Mouse (Mus musculus): ENCODE results near the gene Clic5.

Clic5 gene

DNA sequence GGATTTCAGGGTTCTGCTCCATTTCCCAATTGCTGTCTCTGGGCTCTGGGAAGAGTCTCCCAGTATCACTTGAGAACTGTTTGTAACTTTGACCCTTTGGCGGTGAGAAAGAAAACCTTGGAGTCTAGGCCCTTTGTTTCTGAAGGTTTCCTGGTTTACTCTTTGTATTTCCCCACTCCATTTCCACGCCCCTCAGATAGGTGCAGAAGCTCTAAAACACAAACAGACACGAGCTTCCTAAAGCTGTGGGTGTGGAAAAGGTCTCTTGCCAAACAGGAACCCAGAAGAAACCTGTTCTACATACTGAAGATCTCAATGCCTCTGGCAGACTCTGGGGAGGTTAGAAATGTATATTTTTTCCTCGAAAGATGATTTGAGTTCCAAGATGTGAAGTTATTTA is 10.8 kb downstream of the Clic5 start:
- no peak for DNase-seq (ENCODE audit: low read depth)

DNA sequence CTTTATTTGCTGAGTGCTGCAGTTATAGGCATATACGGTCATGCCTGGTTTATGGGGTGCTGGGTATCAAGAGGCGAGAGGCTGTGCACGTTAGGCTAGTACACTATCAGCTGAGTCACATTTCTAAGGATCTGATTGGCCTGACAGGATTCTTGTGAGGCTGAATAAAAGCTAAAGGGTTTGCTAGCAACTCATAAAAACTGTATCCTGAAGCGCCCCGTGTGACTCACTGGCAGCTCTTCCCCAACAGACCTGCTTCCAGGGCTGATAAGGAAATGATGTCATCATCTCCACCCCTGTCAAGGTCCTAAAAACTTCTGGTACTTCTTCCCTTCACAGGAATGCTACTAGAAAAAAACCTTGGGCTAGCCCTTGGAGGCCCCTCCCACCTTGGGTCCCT is 14.6 kb downstream of the Clic5 start:
- DNase-seq (ENCODE audit: low read depth) = peak; percentile 8

GRCm38 (mm10) chr17:44204787-44205186 is 16.4 kb downstream of the Clic5 start:
- DNase-seq (ENCODE audit: low read depth) = no peak

- no peak for DNase-seq (ENCODE audit: low read depth)
Observed at GRCm38 (mm10) chr17:44205562-44205961, 17.2 kb downstream of the Clic5 start.

DNA sequence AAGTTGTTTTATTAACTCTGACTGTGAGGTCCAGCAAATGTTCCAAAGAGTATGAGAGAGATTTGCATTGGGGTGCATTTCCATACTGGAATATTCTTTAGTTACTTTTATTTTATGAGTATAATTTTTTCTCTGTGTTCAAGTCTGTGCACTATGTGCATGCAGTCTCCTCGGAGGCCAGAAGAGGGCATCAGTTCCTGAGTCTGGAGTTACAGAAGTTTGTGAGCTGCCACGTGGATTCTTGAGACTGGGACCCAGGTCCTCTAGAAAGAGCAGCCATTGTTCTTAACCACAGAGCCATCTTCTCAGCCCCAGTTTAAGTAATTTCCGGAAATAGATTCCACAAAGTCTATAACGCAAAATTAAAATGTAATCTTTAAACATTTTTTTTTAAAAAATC is 20.5 kb downstream of the Clic5 start:
- DNase-seq (ENCODE audit: low read depth) = no peak

DNA sequence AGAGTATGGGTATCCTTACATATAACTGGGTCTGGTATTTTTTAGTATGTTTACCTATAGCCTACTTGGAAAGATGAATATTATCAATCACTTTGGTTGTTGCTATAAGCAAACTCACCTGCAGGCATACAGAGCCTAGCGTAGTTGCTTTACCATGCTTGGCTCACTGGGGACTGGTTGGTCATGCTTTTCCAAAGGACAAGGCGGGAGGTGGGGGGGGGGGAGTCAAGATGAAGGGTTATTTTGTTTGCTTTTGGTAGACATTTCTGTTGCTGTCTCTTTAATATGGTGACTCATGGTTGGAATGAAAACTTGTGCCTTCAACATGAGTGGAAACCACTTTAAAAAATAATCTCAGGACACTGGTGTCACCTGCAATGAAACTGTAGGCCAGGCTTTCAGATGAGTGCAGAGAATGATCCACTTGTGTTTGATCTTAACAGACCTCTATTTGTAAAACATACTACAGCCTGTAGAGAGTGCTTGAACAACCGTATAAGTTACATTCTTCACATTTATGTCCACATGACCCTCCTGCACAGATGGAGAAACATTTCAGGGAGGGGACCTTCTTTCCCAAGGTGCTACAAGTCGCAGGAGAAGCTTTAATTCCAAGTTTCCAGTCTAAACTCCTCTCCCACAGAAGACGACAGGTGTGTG is 24.7 kb downstream of the Clic5 start:
- DNase-seq (ENCODE audit: low read depth) = no peak

- DNase-seq (ENCODE audit: low read depth) = no peak
Observed at GRCm38 (mm10) chr17:44215196-44215799, 26.9 kb downstream of the Clic5 start.

- no peak for DNase-seq (ENCODE audit: low read depth)
Observed at GRCm38 (mm10) chr17:44217185-44217584, 28.8 kb downstream of the Clic5 start.

GRCm38 (mm10) chr17:44219943-44220342 is 31.6 kb downstream of the Clic5 start:
- no peak for DNase-seq (ENCODE audit: low read depth)

GRCm38 (mm10) chr17:44228428-44228827 is 40.0 kb downstream of the Clic5 start:
- DNase-seq (ENCODE audit: low read depth) = no peak

DNA sequence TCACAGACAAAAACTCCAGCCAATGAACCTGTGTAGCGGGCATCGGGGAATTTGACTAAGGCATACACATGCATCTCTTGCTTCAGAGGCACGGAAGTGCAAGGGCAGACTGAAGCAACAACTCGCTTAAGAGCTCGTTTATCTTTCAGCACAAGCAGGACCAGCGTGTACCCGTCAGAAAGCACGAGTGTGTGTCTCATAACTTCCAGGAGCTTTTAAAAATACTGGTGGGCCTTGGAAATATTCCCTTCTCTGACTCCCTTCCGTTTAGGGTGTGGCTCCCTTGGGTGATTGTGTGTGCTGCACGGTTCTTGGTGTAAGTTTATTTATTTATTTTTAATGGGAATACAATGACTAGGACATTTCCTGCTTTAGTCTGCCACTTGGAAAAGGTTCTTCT is 41.7 kb downstream of the Clic5 start:
- no peak for DNase-seq (ENCODE audit: low read depth)

DNA sequence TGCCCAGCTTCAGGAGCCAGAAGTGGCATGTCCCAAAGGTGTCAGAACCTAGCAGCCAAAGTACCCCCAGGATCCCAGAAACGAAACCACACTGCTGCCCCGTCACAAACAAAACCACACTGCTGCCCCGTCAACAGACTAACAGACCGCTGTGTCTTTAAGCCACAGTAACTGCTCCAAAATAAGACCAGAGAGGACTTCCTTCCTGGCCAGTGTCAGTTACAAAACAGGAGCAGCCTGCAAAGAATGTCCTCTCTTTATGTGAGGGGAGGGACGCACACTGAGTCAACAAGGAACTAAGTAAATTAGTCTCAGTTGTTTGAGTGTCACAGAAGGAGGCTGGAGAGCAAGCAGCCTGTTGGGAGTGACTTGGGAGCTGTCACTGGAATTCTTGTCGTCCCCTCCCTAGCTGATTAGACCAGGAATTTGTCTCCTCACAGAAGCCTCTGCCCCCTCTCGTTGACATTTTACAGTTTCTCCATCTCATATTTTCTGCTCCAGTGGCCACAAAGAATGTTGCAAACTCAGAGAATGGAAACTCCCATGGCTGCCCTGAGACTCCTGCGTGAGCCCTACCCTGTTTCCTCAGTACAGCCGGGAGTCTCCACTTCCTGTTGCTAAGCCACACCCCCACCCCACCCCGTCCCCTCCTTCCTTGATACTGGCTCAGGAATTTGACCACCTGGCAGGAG is 50.8 kb downstream of the Clic5 start:
- DNase-seq (ENCODE audit: low read depth) = no peak

- no peak for DNase-seq (ENCODE audit: low read depth)
Observed at GRCm38 (mm10) chr17:44240742-44241141, 52.4 kb downstream of the Clic5 start.

- no peak for DNase-seq (ENCODE audit: low read depth)
Observed at GRCm38 (mm10) chr17:44244096-44244495, 55.7 kb downstream of the Clic5 start.

DNA sequence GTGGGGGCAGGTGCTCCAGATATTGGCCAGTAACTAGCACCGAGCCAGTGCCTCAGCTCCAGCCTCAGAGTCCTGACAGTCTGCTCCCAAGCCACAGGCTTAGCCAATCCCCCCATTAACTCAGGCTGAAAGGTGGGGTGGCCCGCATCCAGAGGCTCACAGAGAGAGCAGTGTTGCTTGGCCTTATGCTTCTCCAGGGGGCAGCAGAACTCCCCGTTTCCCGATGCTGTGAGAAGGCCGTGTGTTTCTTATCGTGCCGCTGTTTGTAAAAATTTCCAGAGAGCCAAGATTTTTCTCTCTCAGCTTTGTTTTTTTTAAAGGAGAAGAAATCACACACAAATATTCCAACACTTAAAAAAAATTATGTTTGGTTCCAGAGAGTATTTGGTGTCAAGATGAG is 56.2 kb downstream of the Clic5 start:
- DNase-seq (ENCODE audit: low read depth) = no peak

- peak; percentile 18 for DNase-seq (ENCODE audit: low read depth)
Observed at GRCm38 (mm10) chr17:44246153-44246700, 57.8 kb downstream of the Clic5 start.

- DNase-seq (ENCODE audit: low read depth) = no peak
Observed at GRCm38 (mm10) chr17:44249544-44249943, 61.2 kb downstream of the Clic5 start.

- no peak for DNase-seq (ENCODE audit: low read depth)
Observed at GRCm38 (mm10) chr17:44252653-44253052, 64.3 kb downstream of the Clic5 start.

DNA sequence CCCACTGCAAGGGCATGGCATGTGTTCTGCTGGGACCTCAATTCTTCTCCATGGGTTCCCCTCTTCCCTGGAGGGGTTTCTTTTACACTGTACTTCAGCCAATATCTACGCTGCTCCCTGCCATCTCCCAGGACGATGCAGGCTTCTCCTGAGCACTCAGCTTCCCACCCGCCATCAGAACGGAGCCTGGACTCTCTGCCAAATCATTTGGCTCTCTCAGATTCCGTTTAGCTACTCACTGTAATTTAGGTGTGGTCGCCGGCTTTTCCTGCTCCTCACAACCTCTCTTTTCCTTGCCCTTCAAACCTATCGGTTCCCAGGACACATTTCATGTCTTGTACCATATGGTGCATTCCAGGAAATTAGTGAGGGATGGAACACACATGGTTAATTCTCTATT is 66.3 kb downstream of the Clic5 start:
- no peak for DNase-seq (ENCODE audit: low read depth)

GRCm38 (mm10) chr17:44256583-44256982 is 68.2 kb downstream of the Clic5 start:
- DNase-seq (ENCODE audit: low read depth) = peak; percentile 90

- DNase-seq (ENCODE audit: low read depth) = no peak
Observed at GRCm38 (mm10) chr17:44259245-44259644, 70.9 kb downstream of the Clic5 start.

GRCm38 (mm10) chr17:44261594-44262202 is 73.3 kb downstream of the Clic5 start:
- peak; percentile 92 for DNase-seq (ENCODE audit: low read depth)

DNA sequence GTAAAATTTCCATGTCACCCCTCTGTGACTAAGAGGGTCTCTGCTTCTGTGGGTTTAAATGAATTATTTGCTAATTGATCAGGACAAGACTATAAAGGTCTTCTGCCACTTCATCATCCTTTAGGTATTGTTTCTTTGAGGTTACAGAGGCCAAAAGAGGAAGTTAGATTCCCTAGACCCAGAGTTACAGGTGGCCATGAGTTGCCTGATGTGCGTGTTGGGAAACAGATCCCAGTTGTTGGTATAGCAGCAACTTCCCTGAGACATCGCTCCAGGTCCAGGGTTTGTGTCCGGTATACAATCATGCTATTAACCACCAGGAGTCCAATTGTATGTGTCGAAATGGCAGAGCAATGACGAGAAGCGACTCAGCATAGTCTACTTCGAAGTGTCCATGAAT is 81.7 kb downstream of the Clic5 start:
- DNase-seq (ENCODE audit: low read depth) = no peak
